Mouse (Mus musculus) lung, embryonic 15.5 days (tissue): ENCODE data around the gene Mylk. TPM values are rescaled to one million over a fixed set of nuclear protein-coding genes. Genes with fewer than 3 reads are reported as not detected.

Source experiments
- ATAC-seq: fragments of 200-750 bp; cut with Nextera tagmentation; 2 replicates; pipeline ENCODE4 v1.8.0; 2017; ENCODE audit warnings: moderate number of reproducible peaks, borderline replicate concordance; ENCODE audit not compliant: low FRiP score, low TSS enrichment; ENCODE audit errors: extremely low read depth
- H3K27ac ChIP-seq: fragments of 300-500 bp; sonication (generic); 2 replicates; pipeline ENCODE4 v1.5.1; 2015; ENCODE audit warnings: moderate library complexity, mild to moderate bottlenecking, inconsistent platforms
- H3K27me3 ChIP-seq: fragments of 300-500 bp; sonication (generic); 2 replicates; pipeline ENCODE4 v1.6.1; 2015; ENCODE audit warnings: inconsistent platforms
- H3K36me3 ChIP-seq: fragments of 300-500 bp; sonication (generic); 2 replicates; pipeline ENCODE4 v1.6.1; 2015; ENCODE audit warnings: inconsistent platforms
- H3K4me1 ChIP-seq: fragments of 300-500 bp; sonication (generic); 2 replicates; pipeline ENCODE4 v1.6.1; 2015; ENCODE audit warnings: inconsistent platforms
- H3K4me2 ChIP-seq: fragments of 300-500 bp; sonication (generic); 2 replicates; pipeline ENCODE4 v1.6.1; 2015; ENCODE audit warnings: inconsistent platforms, mild to moderate bottlenecking, moderate library complexity
- H3K4me3 ChIP-seq: fragments of 300-500 bp; sonication (generic); 2 replicates; pipeline ENCODE4 v1.5.1; 2015; ENCODE audit warnings: mild to moderate bottlenecking, inconsistent platforms
- H3K9ac ChIP-seq: fragments of 300-500 bp; sonication (generic); 2 replicates; pipeline ENCODE4 v1.6.1; 2015; ENCODE audit warnings: inconsistent platforms
- H3K9me3 ChIP-seq: fragments of 300-500 bp; sonication (generic); 2 replicates; pipeline ENCODE4 v1.6.1; 2016; ENCODE audit warnings: inconsistent platforms
- WGBS: fragments of 180-500 bp; shearing (Covaris S2); methylation state at CpG from one replicate; pipeline ENCODE4 v1.1.7; 2015; 5-methylcytosine and 5-hydroxymethylcytosine counted together
- polyA plus RNA-seq: library from polyadenylated mRNA; unstranded; fragments of >200 nt; fragmentation: Nextera tagmentation; extraction: Ambion mirVana; gene quantifications from 2 replicates; pipeline ENCODE4 v1.2.1, GENCODE M21; 2015

Gene Mylk
- polyA plus RNA-seq, 1 experiment from 2014 or later, result 147 TPM

- ATAC-seq, result no peak
- WGBS, result 83% methylated on average over 4 of the region's 4 CpGs
Measured at GRCm38 (mm10) chr16:34772445-34773032, 27.5 kb downstream of the Mylk start.

GRCm38 (mm10) chr16:34782442-34782841 is 37.4 kb downstream of the Mylk start:
- peaks cover 8% of the 10 kb centered on the region for H3K4me1 ChIP-seq
- no peak overlapping the region for H3K27ac ChIP-seq
- no peak overlapping the region for H3K9ac ChIP-seq
- no peaks in the 10 kb centered on the region for H3K27me3 ChIP-seq
- no peak for ATAC-seq
- H3K4me3 ChIP-seq, result no peak overlapping the region
- WGBS, result 57% methylated on average over 1 of the region's 1 CpGs
- no peaks in the 10 kb centered on the region for H3K36me3 ChIP-seq
- no peak overlapping the region for H3K4me2 ChIP-seq
- no peaks in the 10 kb centered on the region for H3K9me3 ChIP-seq

More at GRCm38 (mm10) chr16:34772445-34773032, 27.5 kb downstream of the Mylk start:
- Histone ChIP-seq H3K27me3 (no peaks in the 10 kb centered on the region), H3K36me3 (no peaks in the 10 kb centered on the region), H3K9ac (no peak overlapping the region), H3K9me3 (no peaks in the 10 kb centered on the region), H3K4me3 (no peak overlapping the region), H3K4me1 (no peaks in the 10 kb centered on the region), H3K27ac (no peak overlapping the region), H3K4me2 (no peak overlapping the region)

- Histone ChIP-seq H3K4me2 (no peak overlapping the region), H3K27me3 (no peaks in the 10 kb centered on the region), H3K4me1 (peaks cover 8% of the 10 kb centered on the region), H3K36me3 (no peaks in the 10 kb centered on the region), H3K9me3 (no peaks in the 10 kb centered on the region), H3K9ac (no peak overlapping the region), H3K27ac (no peak overlapping the region), H3K4me3 (no peak overlapping the region)
- 92% methylated on average over 5 of the region's 5 CpGs for WGBS
- no peak for ATAC-seq
Measured at GRCm38 (mm10) chr16:34783536-34783935, 38.5 kb downstream of the Mylk start.

DNA sequence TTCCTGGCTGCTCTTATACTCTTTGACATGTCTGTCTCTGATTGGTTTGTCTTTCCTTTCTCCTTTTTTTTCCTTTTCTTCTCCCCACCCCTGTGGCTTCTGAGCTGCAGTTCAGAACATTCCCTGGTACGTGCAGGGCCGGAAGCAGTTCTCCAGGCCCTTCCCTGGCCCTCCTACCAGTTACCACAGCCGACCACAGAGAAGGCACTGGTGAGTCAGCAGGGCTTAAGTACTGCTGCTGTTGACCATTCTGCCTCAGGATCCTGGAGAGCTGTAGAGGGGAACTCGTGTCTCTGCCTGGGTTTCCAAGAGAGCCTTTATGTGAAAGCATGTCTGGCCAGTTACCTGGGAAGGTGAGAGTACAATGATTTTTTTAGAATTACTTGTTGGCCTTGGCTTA is 39.7 kb downstream of the Mylk start:
- Histone ChIP-seq H3K4me1 (peaks cover 8% of the 10 kb centered on the region), H3K36me3 (no peaks in the 10 kb centered on the region), H3K4me2 (no peak overlapping the region), H3K27ac (no peak overlapping the region), H3K9ac (no peak overlapping the region), H3K9me3 (no peaks in the 10 kb centered on the region), H3K27me3 (no peaks in the 10 kb centered on the region), H3K4me3 (no peak overlapping the region)
- ATAC-seq, result no peak
- 55% methylated on average over 4 of the region's 4 CpGs for WGBS

GRCm38 (mm10) chr16:34792555-34792954 is 47.5 kb downstream of the Mylk start:
- H3K27ac ChIP-seq, result peak overlapping the region; percentile 81
- no peak for ATAC-seq
- H3K36me3 ChIP-seq, result no peaks in the 10 kb centered on the region
- no peak overlapping the region for H3K9ac ChIP-seq
- no peak overlapping the region for H3K4me3 ChIP-seq
- no peaks in the 10 kb centered on the region for H3K27me3 ChIP-seq
- 48% methylated on average over 1 of the region's 1 CpGs for whole genome bisulfite sequencing
- H3K4me1 ChIP-seq, result peaks cover 25% of the 10 kb centered on the region
- H3K9me3 ChIP-seq, result no peaks in the 10 kb centered on the region
- no peak overlapping the region for H3K4me2 ChIP-seq

DNA sequence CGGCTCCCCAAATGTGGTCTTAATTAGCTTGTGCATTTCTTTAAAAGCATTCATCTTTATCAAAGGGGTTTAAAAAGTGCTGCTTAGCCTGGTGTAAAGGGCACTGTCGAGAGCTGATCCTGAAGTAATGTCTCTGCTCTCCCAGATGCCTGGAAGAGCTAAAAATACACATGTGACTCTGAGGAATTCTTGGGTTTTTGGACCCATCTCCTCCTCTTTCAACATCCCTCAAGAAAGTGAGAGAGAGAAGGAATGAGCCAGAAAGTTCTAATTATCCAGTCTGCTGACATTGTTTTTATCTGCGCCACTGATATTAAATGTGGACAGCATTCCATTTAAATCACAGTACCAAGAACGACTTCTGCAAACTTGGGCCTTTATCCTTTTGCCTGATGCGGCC is 48.0 kb downstream of the Mylk start:
- Histone ChIP-seq H3K36me3 (no peaks in the 10 kb centered on the region), H3K27ac (peak overlapping the region; percentile 81), H3K9me3 (no peaks in the 10 kb centered on the region), H3K4me2 (no peak overlapping the region), H3K4me3 (no peak overlapping the region), H3K27me3 (no peaks in the 10 kb centered on the region), H3K4me1 (peaks cover 25% of the 10 kb centered on the region), H3K9ac (no peak overlapping the region)
- 37% methylated on average over 5 of the region's 5 CpGs for WGBS
- peak; percentile 71; the same call in 1 of the 2 replicates for ATAC-seq

GRCm38 (mm10) chr16:34801222-34801621 is 56.2 kb downstream of the Mylk start:
- H3K4me1 ChIP-seq, result no peaks in the 10 kb centered on the region; the same call in 1 of the 2 replicates
- no peak for ATAC-seq
- no peak overlapping the region for H3K27ac ChIP-seq
- no peak overlapping the region for H3K9ac ChIP-seq
- no peaks in the 10 kb centered on the region for H3K9me3 ChIP-seq
- H3K36me3 ChIP-seq, result no peaks in the 10 kb centered on the region
- H3K27me3 ChIP-seq, result no peaks in the 10 kb centered on the region
- 46% methylated on average over 5 of the region's 5 CpGs for WGBS
- no peak overlapping the region for H3K4me3 ChIP-seq
- no peak overlapping the region for H3K4me2 ChIP-seq

GRCm38 (mm10) chr16:34804286-34805010 is 59.4 kb downstream of the Mylk start:
- ATAC-seq, result no peak
- no peak overlapping the region for H3K27ac ChIP-seq
- no peaks in the 10 kb centered on the region for H3K36me3 ChIP-seq
- peaks cover 19% of the 10 kb centered on the region for H3K4me1 ChIP-seq
- H3K4me2 ChIP-seq, result no peak overlapping the region
- no peak overlapping the region for H3K4me3 ChIP-seq
- no peaks in the 10 kb centered on the region for H3K9me3 ChIP-seq
- 41% methylated on average over 11 of the region's 11 CpGs for WGBS
- H3K9ac ChIP-seq, result no peak overlapping the region
- no peaks in the 10 kb centered on the region for H3K27me3 ChIP-seq

- Histone ChIP-seq H3K9ac (no peak overlapping the region; the same call in 1 of the 2 replicates), H3K4me1 (peaks cover 24% of the 10 kb centered on the region), H3K4me2 (peak overlapping the region; percentile 24), H3K9me3 (no peaks in the 10 kb centered on the region), H3K4me3 (peak overlapping the region; percentile 21), H3K27me3 (no peaks in the 10 kb centered on the region), H3K36me3 (no peaks in the 10 kb centered on the region), H3K27ac (peak overlapping the region; percentile 82)
- peak; percentile 68 for ATAC-seq
- WGBS, result 32% methylated on average over 16 of the region's 16 CpGs
Measured at GRCm38 (mm10) chr16:34806883-34807767, 62.1 kb downstream of the Mylk start.

GRCm38 (mm10) chr16:34807768-34808275 is 62.8 kb downstream of the Mylk start:
- peak overlapping the region; percentile 21 for H3K4me3 ChIP-seq
- no peaks in the 10 kb centered on the region for H3K9me3 ChIP-seq
- WGBS, result 23% methylated on average over 11 of the region's 11 CpGs
- no peaks in the 10 kb centered on the region for H3K36me3 ChIP-seq
- no peak overlapping the region for H3K9ac ChIP-seq
- H3K27ac ChIP-seq, result peak overlapping the region; percentile 82
- no peak for ATAC-seq
- H3K4me2 ChIP-seq, result peak overlapping the region; percentile 24
- H3K27me3 ChIP-seq, result no peaks in the 10 kb centered on the region
- peaks cover 29% of the 10 kb centered on the region for H3K4me1 ChIP-seq

GRCm38 (mm10) chr16:34812165-34812564 is 67.2 kb downstream of the Mylk start:
- H3K4me1 ChIP-seq, result peaks cover 20% of the 10 kb centered on the region
- H3K27ac ChIP-seq, result no peak overlapping the region
- 42% methylated on average over 2 of the region's 2 CpGs for WGBS
- H3K36me3 ChIP-seq, result no peaks in the 10 kb centered on the region
- ATAC-seq, result no peak
- H3K9me3 ChIP-seq, result no peaks in the 10 kb centered on the region
- no peaks in the 10 kb centered on the region for H3K27me3 ChIP-seq
- H3K4me3 ChIP-seq, result no peak overlapping the region
- H3K4me2 ChIP-seq, result no peak overlapping the region
- no peak overlapping the region for H3K9ac ChIP-seq
